Mouse (Mus musculus) testis, postnatal 14 days (tissue): Measurements from ENCODE around the gene Gm45337.
A peak's percentile ranks its signal among the peaks of the same experiment; 100 is the strongest.

ENCODE experiments used
- DNase-seq: peaks from one replicate; pipeline ENCODE4 v3.0.0; 2021; ENCODE audit warnings: low spot score

Gm45337 gene

GRCm38 (mm10) chr7:142097776-142098175, 46.6 kb downstream of the Gm45337 start:
- DNase-seq: no peak

- DNase-seq: no peak
Measured at GRCm38 (mm10) chr7:142096701-142097100, 47.7 kb downstream of the Gm45337 start.

- DNase-seq: peak; percentile 84
Measured at GRCm38 (mm10) chr7:142095183-142095931, 49.0 kb downstream of the Gm45337 start, which contains the start of gene Dusp8. Dusp8 (minus strand) TSS chr7:142095843.

- no peak for DNase-seq
Measured at GRCm38 (mm10) chr7:142094301-142095143, 49.9 kb downstream of the Gm45337 start.

GRCm38 (mm10) chr7:142093696-142094240, 50.6 kb downstream of the Gm45337 start:
- no peak for DNase-seq
